Mouse (Mus musculus) stomach, postnatal 0 days (tissue): ENCODE results near the gene Gucy2d. TPM values are rescaled to one million over a fixed set of nuclear protein-coding genes. Genes with fewer than 3 reads are reported as not detected.

Experiments used
- ATAC-seq: fragments of 200-750 bp; cut with Nextera tagmentation; 2 replicates; pipeline ENCODE4 v1.8.0; 2017; ENCODE audit not compliant: low FRiP score, low TSS enrichment
- DNase-seq: peaks from one replicate; pipeline ENCODE4 v3.0.0-alpha.2; 2016; ENCODE audit warnings: low spot score
- H3K27ac ChIP-seq: fragments of 300-500 bp; sonication (generic); replicated peaks from 2 replicates; pipeline ENCODE4 v1.5.1; 2014; ENCODE audit warnings: mild to moderate bottlenecking, control low read depth
- H3K27me3 ChIP-seq: fragments of 300-500 bp; sonication (generic); 2 replicates; pipeline ENCODE4 v1.6.1; 2014; ENCODE audit warnings: low read length; ENCODE audit not compliant: control insufficient read depth, insufficient read depth
- H3K36me3 ChIP-seq: fragments of 300-500 bp; sonication (generic); 2 replicates; pipeline ENCODE4 v1.6.1; 2014; ENCODE audit warnings: low read length, mixed read lengths; ENCODE audit not compliant: control insufficient read depth, insufficient read depth
- H3K4me1 ChIP-seq: fragments of 300-500 bp; sonication (generic); replicated peaks from 2 replicates; pipeline ENCODE4 v1.6.1; 2014; ENCODE audit warnings: antibody characterized with exemption; ENCODE audit not compliant: control insufficient read depth, insufficient read depth
- H3K4me2 ChIP-seq: fragments of 300-500 bp; sonication (generic); replicated peaks from 2 replicates; pipeline ENCODE4 v1.6.1; 2014; ENCODE audit warnings: low read depth, mild to moderate bottlenecking, control low read depth, moderate library complexity
- H3K4me3 ChIP-seq: fragments of 300-500 bp; sonication (generic); 2 replicates; pipeline ENCODE4 v1.5.1; 2014; ENCODE audit warnings: low read depth, low read length, control low read depth
- H3K9ac ChIP-seq: fragments of 300-500 bp; sonication (generic); 2 replicates; pipeline ENCODE4 v1.6.1; 2014; ENCODE audit warnings: mild to moderate bottlenecking, low read length, control low read depth, mixed read lengths
- H3K9me3 ChIP-seq: fragments of 300-500 bp; sonication (generic); 2 replicates; pipeline ENCODE4 v1.6.1; 2016; ENCODE audit warnings: low read length; ENCODE audit not compliant: control insufficient read depth
- CTCF ChIP-seq: IDR thresholded peaks from 2 replicates; pipeline ENCODE4 v1.5.1; 2016; ENCODE audit warnings: antibody characterized with exemption, low read depth, mild to moderate bottlenecking, moderate library complexity
- EP300 ChIP-seq: optimal IDR thresholded peaks from 2 replicates; pipeline ENCODE3; 2016; ENCODE audit warnings: antibody characterized with exemption
- WGBS: fragments of 180-500 bp; shearing (Covaris S2); extraction: QIAGEN DNeasy Blood & Tissue Kit; methylation state at CpG from one replicate; pipeline ENCODE4 v1.1.7; 2014; 5-methylcytosine and 5-hydroxymethylcytosine counted together
- polyA plus RNA-seq: library from polyadenylated mRNA; unstranded; fragments of >200 nt; fragmentation: Nextera tagmentation; extraction: Ambion mirVana; gene quantifications from 2 replicates; pipeline ENCODE4 v1.2.1, GENCODE M21; 2015

The Gucy2d gene
- polyA plus RNA-seq, 1 experiment from 2014 or later = 0.02 TPM

GRCm38 (mm10) chr7:98522576-98522975 lies 82.4 kb downstream of the Gucy2d start:
- no peak for ATAC-seq
- Histone ChIP-seq H3K4me3 (no peak overlapping the region), H3K36me3 (no peaks in the 10 kb centered on the region), H3K9ac (no peak overlapping the region), H3K9me3 (no peaks in the 10 kb centered on the region), H3K27me3 (no peaks in the 10 kb centered on the region), H3K4me2 (no peak overlapping the region), H3K27ac (peak overlapping the region; percentile 73), H3K4me1 (peaks cover 9% of the 10 kb centered on the region; the same call in 1 of the 2 replicates)
- 73% methylated on average over 5 of the region's 5 CpGs for WGBS
- no peak for DNase-seq
- TF ChIP-seq CTCF (no peak), EP300 (no peak)

GRCm38 (mm10) chr7:98523070-98523812 lies 83.0 kb downstream of the Gucy2d start:
- TF ChIP-seq CTCF (no peak), EP300 (no peak)
- H3K4me1 ChIP-seq = peaks cover 9% of the 10 kb centered on the region; the same call in 1 of the 2 replicates
- no peak overlapping the region for H3K9ac ChIP-seq
- H3K36me3 ChIP-seq = no peaks in the 10 kb centered on the region
- no peaks in the 10 kb centered on the region for H3K9me3 ChIP-seq
- H3K4me3 ChIP-seq = no peak overlapping the region
- no peaks in the 10 kb centered on the region for H3K27me3 ChIP-seq
- DNase-seq (no peak), ATAC-seq (peak; percentile 28; the same call in 1 of the 2 replicates)
- 54% methylated on average over 8 of the region's 8 CpGs for WGBS
- peak overlapping the region; percentile 73 for H3K27ac ChIP-seq
- no peak overlapping the region for H3K4me2 ChIP-seq

- H3K4me2 ChIP-seq = no peak overlapping the region
- H3K9ac ChIP-seq = no peak overlapping the region
- TF ChIP-seq CTCF = no peak
- TF ChIP-seq EP300 = no peak
- peaks cover 9% of the 10 kb centered on the region; the same call in 1 of the 2 replicates for H3K4me1 ChIP-seq
- no peak overlapping the region for H3K4me3 ChIP-seq
- no peak for DNase-seq
- H3K36me3 ChIP-seq = no peaks in the 10 kb centered on the region
- H3K9me3 ChIP-seq = no peaks in the 10 kb centered on the region
- ATAC-seq = peak; percentile 28; the same call in 1 of the 2 replicates
- WGBS = 8% methylated on average over 7 of the region's 7 CpGs
- H3K27ac ChIP-seq = peak overlapping the region; percentile 73
- no peaks in the 10 kb centered on the region for H3K27me3 ChIP-seq
Measured at GRCm38 (mm10) chr7:98523813-98524361, 83.7 kb downstream of the Gucy2d start.

- Histone ChIP-seq H3K27me3 (no peaks in the 10 kb centered on the region), H3K9me3 (no peaks in the 10 kb centered on the region), H3K4me1 (peaks cover 9% of the 10 kb centered on the region; the same call in 1 of the 2 replicates), H3K36me3 (no peaks in the 10 kb centered on the region), H3K27ac (peak overlapping the region; percentile 73), H3K4me3 (no peak overlapping the region), H3K4me2 (no peak overlapping the region), H3K9ac (no peak overlapping the region)
- DNase-seq = no peak
- no peak for ATAC-seq
- TF ChIP-seq CTCF (no peak), EP300 (no peak)
- 40% methylated on average over 6 of the region's 6 CpGs for WGBS
Measured at GRCm38 (mm10) chr7:98524401-98524800, 84.2 kb downstream of the Gucy2d start.

- WGBS = 62% methylated on average over 6 of the region's 6 CpGs
- DNase-seq (no peak), ATAC-seq (0 out of 2 replicates have a peak, but pooled peaks have one; percentile 14)
Measured at GRCm38 (mm10) chr7:98524869-98525699, 84.9 kb downstream of the Gucy2d start.

More at GRCm38 (mm10) chr7:98524869-98525699, 84.9 kb downstream of the Gucy2d start:
- Histone ChIP-seq H3K4me3 (no peak overlapping the region), H3K27me3 (no peaks in the 10 kb centered on the region), H3K36me3 (no peaks in the 10 kb centered on the region), H3K9me3 (no peaks in the 10 kb centered on the region), H3K4me2 (no peak overlapping the region), H3K9ac (no peak overlapping the region), H3K27ac (peak overlapping the region; percentile 56), H3K4me1 (peaks cover 9% of the 10 kb centered on the region; the same call in 1 of the 2 replicates)
- TF ChIP-seq EP300 (no peak), CTCF (no peak)

Other genes with a start within 250 kb of the Gucy2d start
- 0.23 and 0.25 TPM in 2 replicates for gene B3gnt6, start 240.9 kb upstream of the Gucy2d start, polyA plus RNA-seq
- 37.7 and 39.3 TPM in 2 replicates for gene Acer3, start 119.2 kb upstream of the Gucy2d start, polyA plus RNA-seq
- 29.9 and 34.0 TPM in 2 replicates for gene Tsku, start 79.1 kb upstream of the Gucy2d start, polyA plus RNA-seq
- gene Lrrc32, start 48.9 kb downstream of the Gucy2d start, polyA plus RNA-seq = 3.6 and 6.0 TPM in 2 replicates
- 5.0 and 6.3 TPM in 2 replicates for gene Emsy, start 216.4 kb downstream of the Gucy2d start, polyA plus RNA-seq